Mouse (Mus musculus) monocyte, adult 5-6 weeks (primary cell): ENCODE results near the gene Tmem51. TPM values are rescaled to one million over a fixed set of nuclear protein-coding genes. Genes with fewer than 3 reads are reported as not detected.
A peak's percentile ranks its signal among the peaks of the same experiment; 100 is the strongest.

Experiments used
- ATAC-seq: fragments of 153-309, 156-312 bp; replicated peaks from 2 replicates; pipeline ENCODE4 v1.8.0; 2017; ENCODE audit warnings: mild to moderate bottlenecking; ENCODE audit not compliant: low TSS enrichment, insufficient number of reproducible peaks, severe bottlenecking, poor library complexity, low FRiP score
- total RNA-seq: library from RNA; stranded (forward); fragments of 200-1000, 200-491, 200-594 nt; gene quantifications from 3 replicates; pipeline ENCODE4 v1.2.3, GENCODE M21; 2017

The Tmem51 gene
- total RNA-seq, 1 experiment from 2014 or later, result 77.8 TPM

GRCm38 (mm10) chr4:142083193-142083592 is 911 bp downstream of the Tmem51 start:
- ATAC-seq, result no peak

DNA sequence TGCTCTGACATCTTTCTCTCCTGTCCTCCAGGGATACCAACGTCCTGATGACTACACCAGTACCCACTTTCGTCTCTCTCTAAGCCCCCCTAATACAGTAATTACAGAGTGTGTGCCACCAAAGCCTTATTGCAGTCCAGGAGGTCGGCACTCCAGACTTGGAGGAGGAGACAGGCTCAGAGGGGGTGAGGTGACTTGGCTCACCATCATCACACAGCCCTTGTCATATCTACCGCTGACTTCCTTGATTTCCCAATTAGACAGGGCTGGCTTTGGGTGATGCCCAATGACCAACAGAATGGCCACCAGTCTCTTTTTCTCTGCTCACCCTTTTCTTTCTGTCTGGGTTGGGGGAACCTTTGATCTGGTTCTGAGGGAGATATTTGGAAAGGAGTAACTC is 1.4 kb downstream of the Tmem51 start:
- ATAC-seq, result peak; percentile 23; the same call in 1 of the 2 replicates

DNA sequence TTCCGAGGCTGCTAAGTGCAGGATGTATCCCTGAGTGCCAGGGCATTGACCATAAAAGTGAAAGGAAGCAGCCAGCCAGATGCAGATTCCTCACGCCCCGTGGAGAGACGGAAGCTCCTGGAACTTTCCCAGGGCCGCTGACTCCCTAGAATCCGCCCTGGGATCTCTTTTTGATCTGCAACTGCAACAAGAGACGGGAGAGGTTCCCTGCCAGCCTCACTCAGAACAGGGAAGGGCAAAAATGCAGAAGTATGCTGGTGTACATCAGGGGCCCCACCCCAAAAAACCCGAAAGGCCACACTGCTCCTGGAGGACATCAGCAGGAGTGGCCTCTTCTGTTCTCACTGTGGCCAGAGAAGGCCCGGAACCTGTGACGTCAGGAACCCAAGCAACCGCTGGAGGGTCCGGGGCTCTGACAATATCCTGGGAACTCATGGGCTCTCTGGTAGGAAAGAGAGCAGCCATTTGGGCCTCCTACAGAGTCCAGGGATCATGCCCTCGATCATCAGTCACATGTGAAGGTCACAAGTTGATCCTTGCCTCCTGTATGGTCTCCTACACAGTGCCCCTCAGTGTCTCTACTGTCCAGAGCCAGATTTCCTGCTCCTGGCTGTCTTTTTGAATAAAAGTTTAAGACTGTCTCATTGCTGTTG is 2.3 kb downstream of the Tmem51 start:
- ATAC-seq, result peak; percentile 44

GRCm38 (mm10) chr4:142080901-142081630 is 3.0 kb downstream of the Tmem51 start:
- ATAC-seq, result no peak

- no peak for ATAC-seq
These were observed 3.7 kb downstream of the Tmem51 start for GRCm38 (mm10) chr4:142080487-142080767.

GRCm38 (mm10) chr4:142079629-142080486 is 4.2 kb downstream of the Tmem51 start:
- ATAC-seq, result peak; percentile 42

DNA sequence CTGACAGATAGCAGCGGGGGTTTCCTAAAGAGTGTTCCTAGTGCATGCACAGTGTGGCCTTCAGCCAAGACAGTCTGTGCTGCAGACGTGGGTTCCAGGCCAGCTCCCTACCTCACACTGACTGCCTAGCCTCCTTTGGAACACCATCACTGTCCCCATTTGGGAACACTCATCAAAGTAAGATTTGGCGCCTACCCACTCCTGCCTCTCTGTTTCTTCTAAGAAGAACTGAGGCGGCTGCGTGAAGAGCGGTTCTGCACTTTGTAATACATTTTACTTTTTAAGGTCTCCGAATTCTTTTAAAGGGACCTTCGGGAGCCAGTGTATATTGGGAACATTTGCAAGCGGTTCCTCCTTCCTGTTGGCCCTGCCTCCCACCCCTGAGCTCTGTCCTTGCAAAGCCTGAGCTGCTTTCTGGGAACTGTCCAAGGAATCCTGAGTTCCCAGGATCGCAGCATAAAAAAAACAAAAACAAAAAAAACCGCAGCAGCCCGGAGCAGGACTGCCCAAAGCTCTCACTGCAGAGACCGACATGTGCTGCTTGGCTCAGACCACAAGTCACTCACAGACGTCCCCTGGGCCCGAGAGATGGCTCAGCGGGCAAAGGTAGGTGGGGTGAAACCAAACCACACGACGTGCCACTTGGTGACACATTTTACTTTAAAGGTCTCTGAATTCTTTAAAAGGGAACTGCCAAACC is 6.4 kb downstream of the Tmem51 start:
- ATAC-seq, result peak; percentile 57

DNA sequence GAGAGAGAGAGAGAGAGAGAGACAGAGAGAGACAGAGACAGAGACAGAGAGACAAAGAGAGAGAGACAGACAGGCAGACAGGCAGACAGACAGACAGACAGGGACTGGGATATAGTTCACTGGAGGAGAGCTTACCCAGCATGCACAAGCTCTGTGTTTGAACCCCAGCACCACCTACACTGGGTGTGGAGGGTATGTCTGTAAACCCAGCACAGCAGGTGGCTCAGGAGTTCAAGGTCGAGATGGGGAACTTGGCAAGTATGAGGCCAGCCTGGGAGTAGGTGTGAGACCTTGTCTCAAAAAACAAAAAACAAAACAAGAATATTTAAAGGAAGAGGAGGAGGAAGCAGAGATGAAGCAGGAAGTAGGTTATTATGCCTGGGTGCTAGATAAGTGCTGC is 7.2 kb downstream of the Tmem51 start:
- ATAC-seq, result no peak

DNA sequence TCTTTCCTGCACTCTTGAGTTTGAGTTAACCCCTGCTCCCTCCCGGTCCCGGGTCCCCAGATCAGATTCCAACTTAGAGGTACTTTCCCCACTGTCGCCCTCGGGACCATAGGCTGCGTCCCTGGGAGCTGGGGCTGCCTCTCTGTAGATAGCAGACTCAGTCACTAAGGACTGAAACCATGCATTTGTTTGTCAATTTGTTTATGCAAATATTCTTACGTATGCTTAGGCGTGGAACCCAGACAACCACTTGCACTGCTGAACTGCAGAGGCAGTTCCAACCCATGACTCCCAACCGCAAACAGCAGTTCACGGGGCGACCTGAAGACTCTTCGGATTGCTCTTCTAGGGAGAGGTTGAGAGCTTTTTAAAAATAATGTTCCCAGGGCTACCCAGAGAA is 8.2 kb downstream of the Tmem51 start:
- no peak for ATAC-seq

- peak; percentile 29 for ATAC-seq
These were observed 9.9 kb downstream of the Tmem51 start for GRCm38 (mm10) chr4:142074060-142074732.

DNA sequence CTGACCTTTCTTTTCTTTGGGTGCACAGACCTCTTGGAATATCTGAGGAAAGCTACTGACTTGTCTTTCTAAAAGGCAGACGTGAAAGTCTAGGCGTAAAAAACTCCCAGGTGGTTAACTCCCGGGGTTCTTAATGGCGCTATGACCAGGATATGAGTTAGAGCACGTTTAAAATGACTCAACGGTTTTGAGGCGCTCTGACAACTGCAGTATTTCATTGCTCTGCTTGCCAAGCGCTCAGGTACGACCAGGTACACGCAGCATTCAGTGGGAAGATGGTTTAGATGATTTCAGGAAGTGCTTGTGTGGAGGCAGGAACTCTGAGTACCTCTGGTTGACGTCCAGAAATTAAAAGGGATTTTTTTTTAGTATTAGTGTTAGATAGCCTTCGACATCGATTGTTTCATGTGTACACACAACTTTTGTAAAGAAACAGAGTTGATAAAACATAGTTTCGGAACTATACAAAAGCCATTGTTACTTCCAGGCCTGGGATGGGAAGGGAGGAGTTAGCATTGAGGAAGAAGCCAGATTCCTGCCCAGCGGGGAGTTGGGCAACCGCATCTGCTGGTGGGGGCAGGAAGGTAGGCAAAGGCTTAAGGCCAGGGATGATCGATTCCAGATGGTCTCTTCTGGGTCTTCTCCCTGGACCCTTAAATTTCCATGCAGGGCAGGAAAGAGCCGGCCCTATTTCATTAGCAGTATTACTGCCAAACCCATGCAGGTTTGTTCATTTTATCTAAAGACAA is 12.7 kb downstream of the Tmem51 start:
- ATAC-seq, result no peak

DNA sequence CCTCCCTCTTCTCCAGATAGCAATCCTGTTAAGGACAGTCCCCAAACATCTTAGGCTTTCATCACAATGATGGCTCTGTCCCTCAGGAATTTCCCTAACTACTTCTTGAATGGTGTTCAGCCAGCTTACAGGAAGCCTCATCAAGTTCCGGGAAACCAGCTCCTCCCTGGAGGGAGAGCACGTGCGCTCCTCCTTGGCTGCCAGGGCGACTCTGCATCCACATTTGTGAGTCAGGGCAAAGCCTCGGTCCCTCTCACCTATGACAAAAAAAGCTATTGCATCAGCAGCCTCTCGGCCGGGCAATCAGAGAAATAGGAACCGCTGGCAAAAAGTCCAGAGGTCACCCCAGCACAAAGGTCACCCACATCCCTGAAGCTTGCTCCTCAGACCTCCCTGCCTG is 13.3 kb downstream of the Tmem51 start:
- peak; percentile 41; the same call in 1 of the 2 replicates for ATAC-seq

DNA sequence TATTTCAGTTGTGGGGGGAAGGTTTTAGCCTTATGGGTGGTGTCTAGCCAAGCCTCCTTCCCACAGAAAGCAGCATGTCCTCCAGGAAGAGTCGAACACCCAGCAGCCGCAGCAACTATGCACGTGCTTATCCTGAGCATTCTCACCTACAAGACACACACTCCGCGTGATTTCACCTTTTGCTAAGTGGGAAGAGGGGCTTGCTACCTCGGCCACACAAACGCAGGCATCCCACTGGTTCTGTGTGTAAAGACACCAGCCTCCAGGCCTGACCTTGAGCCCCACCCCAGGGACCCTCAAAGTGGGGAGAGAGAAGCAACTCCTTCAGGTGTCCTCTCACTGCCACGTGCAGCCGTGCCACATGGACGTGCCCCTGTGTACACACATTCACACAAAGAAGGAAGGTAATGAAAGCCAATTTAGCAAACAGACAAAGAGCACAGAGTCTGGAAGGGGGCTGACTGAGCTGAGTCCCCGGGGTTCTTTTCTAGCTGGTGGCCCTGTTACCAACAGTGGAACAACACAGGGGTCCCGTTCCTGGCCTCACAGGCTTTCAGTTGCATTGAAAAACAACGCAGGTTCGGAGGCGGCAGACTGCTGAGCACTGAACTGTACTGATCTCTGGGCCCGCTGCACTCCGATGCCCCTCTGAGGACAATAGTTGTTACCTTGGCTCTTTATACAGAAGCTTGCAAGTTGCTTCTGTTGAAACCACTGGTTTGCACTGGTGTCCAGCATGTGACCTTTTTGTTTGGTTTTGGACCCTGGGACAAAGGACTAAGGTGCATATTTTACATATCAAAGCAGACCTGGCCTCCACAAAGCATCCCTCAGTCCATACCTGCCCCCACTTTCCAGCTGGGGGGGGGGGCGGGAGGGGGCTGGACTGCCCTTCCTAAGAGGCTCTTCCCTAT is 14.9 kb downstream of the Tmem51 start:
- ATAC-seq, result no peak

DNA sequence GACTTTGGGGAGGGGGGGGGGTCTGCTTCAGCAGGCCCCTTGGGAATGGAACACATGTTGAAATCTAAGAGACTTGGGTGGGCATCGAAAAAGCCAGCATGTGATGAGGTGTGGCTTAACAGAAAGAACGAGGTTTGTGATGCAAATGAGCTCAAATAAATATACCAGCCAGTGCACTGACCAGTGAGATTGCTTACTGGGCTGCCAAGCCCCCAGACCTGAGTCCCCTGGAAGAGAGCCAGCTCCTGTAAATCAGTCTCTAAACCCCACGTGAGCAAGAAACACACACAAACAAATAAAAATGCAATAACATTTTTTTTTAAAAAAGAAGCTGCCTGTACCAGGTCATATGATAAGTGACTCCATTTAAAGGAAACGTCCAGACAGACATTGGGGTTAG is 17.5 kb downstream of the Tmem51 start:
- ATAC-seq, result no peak

GRCm38 (mm10) chr4:142065835-142066234 is 18.3 kb downstream of the Tmem51 start:
- no peak for ATAC-seq

- ATAC-seq, result no peak
These were observed 18.8 kb downstream of the Tmem51 start for GRCm38 (mm10) chr4:142065270-142065669.
